Mouse (Mus musculus): Measurements from ENCODE around the gene Snta1.
A peak's percentile ranks its signal among the peaks of the same experiment; 100 is the strongest.

Snta1 gene

DNA sequence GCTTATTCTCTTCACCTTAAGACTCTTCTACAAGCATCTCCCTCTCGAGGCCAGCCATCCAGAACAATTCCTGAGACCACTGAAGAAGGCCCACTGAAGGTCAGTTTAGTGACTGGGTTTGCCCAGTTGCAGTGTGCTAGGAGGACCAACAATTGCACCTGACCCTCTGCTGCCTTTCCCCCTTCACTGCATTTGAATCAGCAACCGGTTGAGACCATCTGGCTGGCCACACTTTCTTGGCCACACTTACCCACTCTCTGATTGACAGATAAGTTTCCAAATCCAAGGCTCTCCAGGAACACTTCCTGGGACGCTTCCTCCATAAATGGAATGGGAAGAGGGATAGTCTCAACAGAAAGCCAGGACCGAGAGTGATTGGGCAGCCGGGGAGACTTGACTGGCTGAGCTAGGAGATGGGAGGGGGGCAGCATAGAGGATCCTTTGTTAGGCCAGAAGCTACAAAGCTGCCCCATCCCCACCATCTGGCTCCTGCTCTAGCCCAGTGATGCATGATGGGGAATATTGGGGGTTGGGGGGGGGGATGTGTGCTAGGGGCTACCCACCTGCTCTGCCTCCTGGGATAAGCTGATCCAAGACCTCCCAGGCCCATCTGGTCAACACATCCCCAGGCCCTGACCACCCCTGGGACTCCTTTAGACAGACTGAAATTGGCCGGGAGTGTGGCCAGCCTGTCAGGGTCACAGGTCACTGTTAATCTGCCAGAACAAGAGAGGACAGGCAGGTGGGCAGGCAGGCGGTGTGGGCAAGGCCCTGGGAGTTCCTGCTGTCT is 13.2 kb upstream of the Snta1 start:
- DNase-seq = no peak

- DNase-seq = no peak
These were observed 12.0 kb upstream of the Snta1 start for GRCm38 (mm10) chr2:154419631-154420515.

DNA sequence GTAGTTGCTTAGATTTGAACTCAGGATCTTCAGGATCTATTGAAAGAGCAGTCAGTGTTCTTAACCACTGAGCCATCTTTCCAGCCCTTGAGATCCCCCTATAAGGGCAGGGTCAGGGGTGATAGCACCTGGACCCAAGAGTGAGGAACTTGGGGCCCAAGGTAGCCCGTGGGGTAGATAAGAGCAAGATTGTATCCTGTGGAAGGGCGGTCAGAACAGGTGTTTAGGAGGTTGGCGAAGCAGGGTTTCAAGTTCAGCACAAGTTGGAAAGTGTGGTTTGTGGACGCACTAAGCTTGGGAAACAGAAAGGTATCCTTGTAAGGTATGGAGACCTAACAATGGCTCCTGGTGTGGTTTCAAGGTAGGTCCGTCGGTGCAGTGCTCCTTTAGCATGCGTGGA is 10.1 kb upstream of the Snta1 start:
- no peak for DNase-seq

GRCm38 (mm10) chr2:154417107-154417506 is 9.2 kb upstream of the Snta1 start:
- peak; percentile 90 for DNase-seq

DNA sequence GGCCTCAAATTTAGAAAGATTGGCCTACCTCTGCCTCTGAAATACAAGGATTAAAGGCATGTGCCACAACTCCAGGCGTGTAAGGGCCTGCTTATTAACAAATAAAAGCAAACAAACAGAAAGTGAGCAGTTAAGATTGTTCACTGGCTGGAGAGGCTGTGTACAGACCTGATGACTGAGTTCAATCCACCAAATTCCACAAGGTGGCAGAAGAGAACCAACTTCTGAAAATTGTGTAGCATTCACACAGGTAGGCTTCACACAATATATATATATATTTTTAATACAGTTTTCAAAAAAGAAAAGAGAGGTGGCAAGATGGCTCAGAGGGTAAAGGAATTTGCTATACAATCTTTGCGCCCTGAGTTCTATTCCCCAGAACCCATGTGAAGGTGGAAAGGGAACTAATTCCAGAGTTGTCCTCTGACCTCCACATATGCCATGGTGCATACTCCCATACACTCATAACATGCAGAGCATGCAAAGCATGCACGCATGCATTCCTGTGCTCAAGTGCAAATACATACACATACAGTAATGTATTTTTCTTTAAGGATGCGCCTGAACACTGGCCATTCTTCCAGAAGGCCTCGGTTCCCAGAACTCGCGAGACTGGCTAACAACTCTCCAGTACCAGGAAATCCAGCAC is 4.2 kb upstream of the Snta1 start:
- DNase-seq = peak; percentile 44

GRCm38 (mm10) chr2:154410355-154410754 is 2.5 kb upstream of the Snta1 start:
- no peak for DNase-seq

DNA sequence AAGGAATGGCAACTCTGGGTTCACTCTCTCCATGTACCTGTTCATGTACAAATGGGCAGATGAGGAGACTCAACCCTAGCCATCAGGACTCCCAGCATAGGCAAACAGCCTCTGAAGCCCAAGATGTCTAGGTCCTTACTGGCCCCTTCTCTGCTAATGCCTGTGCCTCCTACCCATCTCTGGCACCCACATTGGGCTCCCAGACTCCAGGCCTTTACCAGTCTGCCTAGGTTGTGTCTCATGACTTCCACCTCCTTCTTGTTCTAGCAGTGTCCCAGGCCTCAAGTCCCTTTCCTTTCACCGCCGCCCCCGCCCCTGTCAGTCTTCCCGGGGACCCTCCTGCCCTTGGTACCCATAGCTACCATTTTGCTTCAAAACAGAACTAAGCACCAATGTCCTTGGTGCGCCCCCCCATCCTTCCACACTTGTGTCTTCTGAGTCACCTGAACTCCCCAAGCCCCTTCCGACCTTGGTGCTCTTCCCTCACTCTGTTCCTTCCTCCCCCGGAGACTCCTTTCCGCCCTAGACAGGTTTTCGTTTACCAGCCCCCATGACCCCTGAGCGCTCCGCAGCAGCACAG is 746 bp downstream of the Snta1 start:
- DNase-seq = no peak

DNA sequence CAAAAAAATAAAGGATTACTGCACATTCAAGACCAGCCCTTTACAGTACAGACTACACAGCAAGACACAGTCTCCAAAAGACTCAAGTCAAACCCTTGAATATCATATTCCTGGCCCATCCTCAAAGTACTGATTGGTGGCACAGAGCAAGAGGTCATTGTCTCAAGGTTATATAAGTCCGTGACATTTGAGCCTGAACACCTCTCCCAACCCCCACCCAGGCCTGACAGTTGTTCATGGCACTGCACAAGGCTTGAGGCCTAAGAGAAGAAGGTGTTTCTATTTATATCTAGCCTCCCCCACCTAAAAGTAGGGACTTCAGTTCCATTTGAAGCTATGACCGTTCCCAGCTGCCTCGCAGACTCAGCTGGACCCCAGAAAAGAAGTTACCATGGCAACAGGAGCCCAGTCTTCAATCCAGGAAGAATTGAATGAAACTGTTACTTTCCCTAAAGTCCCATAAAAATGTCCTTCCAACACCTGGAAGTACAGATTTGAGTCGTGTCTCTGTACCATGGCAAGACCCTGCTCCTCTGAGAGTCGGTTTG is 2.4 kb downstream of the Snta1 start:
- DNase-seq = no peak

DNA sequence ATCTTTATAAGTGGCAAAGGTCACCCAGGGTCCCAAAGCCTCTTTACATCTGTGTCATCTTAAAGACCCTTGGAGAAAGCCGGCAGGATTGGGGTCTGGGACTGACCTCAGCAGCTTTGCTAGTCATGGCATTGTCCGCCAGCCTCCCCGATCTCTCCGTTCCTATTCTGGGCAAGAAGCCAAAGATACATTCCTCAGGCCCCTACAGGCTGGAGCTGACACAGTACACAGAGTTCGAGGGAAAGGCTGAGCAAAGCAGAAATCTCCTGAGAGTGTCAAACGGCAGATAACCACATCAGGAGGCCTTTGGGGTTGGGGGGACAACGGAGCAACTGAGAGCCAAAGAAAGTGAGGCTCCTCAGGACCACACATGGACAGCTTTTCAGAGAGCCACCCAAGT is 5.1 kb downstream of the Snta1 start:
- DNase-seq = no peak

- no peak for DNase-seq
These were observed 5.9 kb downstream of the Snta1 start for GRCm38 (mm10) chr2:154401976-154402375.

- DNase-seq = no peak
These were observed 8.6 kb downstream of the Snta1 start for GRCm38 (mm10) chr2:154399325-154399724.

DNA sequence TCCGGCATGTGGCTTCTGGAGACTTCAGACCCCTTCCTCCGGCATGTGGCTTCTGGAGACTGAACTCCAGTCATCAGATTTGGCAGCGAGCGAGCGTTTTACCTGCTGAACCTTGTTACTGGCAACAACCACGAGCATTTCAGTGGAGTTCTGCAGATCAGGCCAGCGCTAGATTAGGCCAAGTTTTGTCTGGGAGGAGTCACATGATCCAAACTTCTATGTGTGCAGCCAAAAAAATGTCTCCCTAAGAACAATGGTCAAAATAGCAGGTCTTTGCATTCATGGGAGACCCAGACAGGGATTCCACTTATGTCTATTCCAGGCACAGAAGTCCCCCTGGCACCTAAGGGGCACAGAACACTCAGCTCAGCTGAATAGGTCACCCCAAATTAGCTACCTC is 9.6 kb downstream of the Snta1 start:
- no peak for DNase-seq

DNA sequence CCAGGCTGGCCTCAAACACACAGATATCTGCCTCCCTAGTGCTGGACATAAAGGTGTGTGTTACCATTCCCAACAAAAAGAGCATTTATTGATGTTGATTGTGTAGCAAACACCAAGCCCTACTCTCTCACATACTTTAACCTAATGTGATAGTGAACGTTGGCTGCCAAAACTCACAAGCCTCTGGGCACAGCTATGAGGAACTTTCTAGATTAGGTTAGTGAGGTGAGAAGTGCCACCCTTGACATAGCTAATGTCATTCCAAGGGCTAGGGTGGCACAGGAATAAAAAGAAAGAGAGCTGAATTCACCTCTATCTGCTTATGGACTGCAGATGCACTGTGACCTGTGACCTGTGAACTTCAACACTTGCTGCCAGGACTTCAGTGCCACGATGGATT is 11.4 kb downstream of the Snta1 start:
- DNase-seq = no peak

- no peak for DNase-seq
These were observed 13.3 kb downstream of the Snta1 start for GRCm38 (mm10) chr2:154394602-154395001.

- DNase-seq = no peak
These were observed 17.5 kb downstream of the Snta1 start for GRCm38 (mm10) chr2:154390180-154390964.

- no peak for DNase-seq
These were observed 28.8 kb downstream of the Snta1 start for GRCm38 (mm10) chr2:154379103-154379502.

DNA sequence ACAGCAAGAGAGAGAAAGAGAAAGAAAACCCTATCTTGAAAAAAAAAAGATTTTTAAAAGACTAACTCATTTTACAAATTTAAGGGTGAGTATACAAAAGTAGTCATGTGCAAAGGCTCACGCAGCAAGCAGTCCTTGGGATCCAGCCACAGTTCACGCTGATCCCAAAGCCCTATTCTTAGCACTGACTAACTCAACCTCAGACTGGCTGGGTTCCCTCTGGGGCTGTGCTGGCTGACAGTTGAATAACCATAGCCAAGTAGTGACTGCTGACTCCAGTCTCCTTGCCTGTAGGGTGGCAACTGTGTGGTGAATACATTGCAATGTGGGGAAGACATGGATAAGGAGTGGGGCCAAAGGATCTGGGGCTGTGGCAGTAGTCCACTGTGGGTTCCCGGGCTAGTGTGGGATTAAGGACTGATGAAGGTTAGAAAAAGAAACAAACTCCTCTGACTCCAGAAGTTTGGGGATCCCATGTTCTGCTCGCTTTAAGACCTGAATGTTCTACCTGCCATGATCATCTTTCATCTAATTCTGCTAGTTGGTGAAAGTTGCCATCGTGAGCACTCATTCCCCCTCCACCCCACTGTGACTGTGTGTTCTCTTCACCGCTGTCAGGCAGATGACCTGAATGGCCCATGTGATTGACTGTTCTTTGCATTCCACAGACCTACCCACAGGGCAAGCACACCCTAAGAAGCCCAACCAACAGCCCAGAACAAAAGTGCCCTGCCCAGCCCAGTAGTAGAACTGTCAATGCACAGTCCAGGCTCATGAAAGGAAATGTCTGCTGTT is 32.9 kb downstream of the Snta1 start:
- DNase-seq = no peak

GRCm38 (mm10) chr2:154373961-154374632 is 33.8 kb downstream of the Snta1 start:
- DNase-seq = peak; percentile 85

DNA sequence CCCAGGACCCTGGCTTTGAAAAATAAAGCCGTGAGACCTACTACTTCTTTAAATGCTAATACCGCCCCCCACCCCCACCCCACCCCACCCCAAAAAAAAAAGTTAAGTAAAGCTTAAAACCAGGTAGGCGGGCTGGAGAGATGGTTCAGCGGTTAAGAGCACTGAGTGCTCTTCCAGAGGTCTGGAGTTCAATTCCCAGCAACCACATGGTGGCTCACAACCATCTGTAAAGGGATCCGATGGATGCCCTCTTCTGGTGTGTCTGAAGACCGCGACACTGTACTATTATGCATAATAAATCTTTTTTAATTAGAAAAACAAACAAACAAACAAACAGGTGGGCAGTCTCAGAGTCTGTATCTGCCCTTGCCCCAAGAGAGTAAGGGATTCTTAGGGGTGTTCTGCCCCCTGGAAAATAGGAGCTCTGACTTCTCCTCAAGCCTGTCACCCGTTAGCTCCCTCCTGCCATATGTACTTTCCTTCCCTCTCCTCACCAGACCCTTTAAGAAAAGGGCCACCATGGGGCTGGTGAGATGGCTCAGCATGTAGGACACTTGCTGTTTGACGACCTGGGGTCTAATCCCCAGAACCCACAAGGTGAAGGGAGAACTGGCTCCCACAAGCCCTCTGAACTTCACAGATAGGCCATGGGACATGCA is 34.9 kb downstream of the Snta1 start, which contains the start of gene Cdk5rap1:
Gene Cdk5rap1 (minus strand): TSS at position 169 of the 659 bp plus-strand sequence.
- DNase-seq = peak; percentile 17
